Mouse (Mus musculus) c-Kit-positive CD71-negative TER-119-negative erythroid progenitor cells, embryonic 14.5 days (primary cell): ENCODE measurements around the gene Dlg1.

ENCODE experiments used
- DNase-seq: peaks from one replicate; pipeline ENCODE4 v3.0.0-alpha.2; 2013; ENCODE audit warnings: low read depth

The Dlg1 gene

GRCm38 (mm10) chr16:31737761-31738160 is 74.5 kb downstream of the Dlg1 start:
- no peak for DNase-seq

GRCm38 (mm10) chr16:31740271-31740670 is 77.0 kb downstream of the Dlg1 start:
- DNase-seq = no peak

- no peak for DNase-seq
Observed at GRCm38 (mm10) chr16:31740704-31741103, 77.5 kb downstream of the Dlg1 start.

GRCm38 (mm10) chr16:31750526-31750925 is 87.3 kb downstream of the Dlg1 start:
- peak; percentile 25 for DNase-seq

GRCm38 (mm10) chr16:31754172-31755025 is 91.2 kb downstream of the Dlg1 start:
- no peak for DNase-seq

- DNase-seq = no peak
Observed at GRCm38 (mm10) chr16:31755053-31755452, 91.8 kb downstream of the Dlg1 start.

- no peak for DNase-seq
Observed at GRCm38 (mm10) chr16:31756436-31756835, 93.2 kb downstream of the Dlg1 start.

GRCm38 (mm10) chr16:31757606-31758005 is 94.4 kb downstream of the Dlg1 start:
- no peak for DNase-seq

- DNase-seq = no peak
Observed at GRCm38 (mm10) chr16:31759416-31759815, 96.2 kb downstream of the Dlg1 start.

- DNase-seq = no peak
Observed at GRCm38 (mm10) chr16:31766298-31766697, 103.1 kb downstream of the Dlg1 start.

- DNase-seq = no peak
Observed at GRCm38 (mm10) chr16:31766715-31767114, 103.5 kb downstream of the Dlg1 start.

GRCm38 (mm10) chr16:31775924-31776323 is 112.7 kb downstream of the Dlg1 start:
- no peak for DNase-seq

- DNase-seq = no peak
Observed at GRCm38 (mm10) chr16:31781015-31781414, 117.8 kb downstream of the Dlg1 start.

- no peak for DNase-seq
Observed at GRCm38 (mm10) chr16:31790056-31790455, 126.8 kb downstream of the Dlg1 start.

- no peak for DNase-seq
Observed at GRCm38 (mm10) chr16:31803644-31804043, 140.4 kb downstream of the Dlg1 start.

- no peak for DNase-seq
Observed at GRCm38 (mm10) chr16:31826049-31826448, 162.8 kb downstream of the Dlg1 start.

- no peak for DNase-seq
Observed at GRCm38 (mm10) chr16:31830726-31831125, 167.5 kb downstream of the Dlg1 start.

GRCm38 (mm10) chr16:31832630-31833422 is 169.6 kb downstream of the Dlg1 start:
- DNase-seq = no peak

- DNase-seq = no peak
Observed at GRCm38 (mm10) chr16:31834011-31834584, 170.9 kb downstream of the Dlg1 start.

- DNase-seq = no peak
Observed at GRCm38 (mm10) chr16:31834662-31835318, 171.5 kb downstream of the Dlg1 start.

GRCm38 (mm10) chr16:31837362-31837761 is 174.1 kb downstream of the Dlg1 start:
- no peak for DNase-seq

GRCm38 (mm10) chr16:31844246-31844645 is 181.0 kb downstream of the Dlg1 start:
- no peak for DNase-seq
